Mouse (Mus musculus): ENCODE results near the gene Tmcc1. TPM values are rescaled to one million over a fixed set of nuclear protein-coding genes. Genes with fewer than 3 reads are reported as not detected.
A peak's percentile ranks its signal among the peaks of the same experiment; 100 is the strongest.

Gene Tmcc1
- total RNA-seq, 2 experiments from 2014 or later: 14.7 to 18.3 TPM

DNA sequence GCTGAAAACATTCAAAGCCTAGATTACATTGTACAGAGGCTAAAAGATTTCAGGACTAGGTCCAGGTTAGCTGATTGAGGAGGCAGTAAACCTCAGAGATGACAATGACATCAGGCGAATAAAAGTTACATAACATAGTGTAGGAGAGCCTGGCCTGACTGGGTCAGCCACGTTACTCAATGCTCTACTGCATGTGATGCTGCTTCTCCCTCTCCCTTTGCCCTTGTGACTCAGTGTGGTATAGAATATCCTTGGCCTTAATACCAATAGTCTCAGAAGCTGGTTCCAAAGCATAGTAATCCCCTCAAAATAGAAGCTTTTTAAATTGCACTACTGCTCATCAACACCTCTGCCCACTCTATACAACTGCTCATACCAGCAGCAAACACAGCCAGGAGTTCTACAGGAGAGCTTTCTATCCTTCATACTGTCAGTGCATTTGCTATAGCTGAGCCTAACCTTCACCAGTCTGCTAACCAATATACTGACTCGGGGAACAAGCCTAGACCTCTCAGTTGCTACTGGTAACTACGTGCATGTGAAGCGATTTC lies 155.9 kb downstream of the Tmcc1 start:
- no peak for ATAC-seq (replicated peaks; ENCODE audit: low FRiP score, poor library complexity, severe bottlenecking)

DNA sequence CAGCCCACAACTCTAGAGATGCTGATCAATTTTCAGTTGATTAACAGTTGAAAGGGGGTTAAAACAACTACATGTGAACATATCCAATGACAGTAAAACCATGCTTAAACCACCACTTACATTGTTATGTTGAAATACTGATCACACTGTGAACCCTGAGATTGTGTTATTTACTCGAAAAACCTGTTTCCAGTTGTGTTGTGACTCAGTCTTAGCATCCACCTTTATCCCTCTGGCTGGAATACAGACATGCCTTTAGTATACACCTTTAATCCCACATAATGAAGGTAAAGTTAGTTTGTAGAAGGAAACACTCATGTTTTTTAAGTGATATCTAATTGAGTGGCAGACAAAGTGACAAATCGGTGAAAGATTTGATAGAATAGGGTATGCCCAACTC lies 156.7 kb downstream of the Tmcc1 start:
- ATAC-seq (replicated peaks; ENCODE audit: low FRiP score, poor library complexity, severe bottlenecking): no peak

DNA sequence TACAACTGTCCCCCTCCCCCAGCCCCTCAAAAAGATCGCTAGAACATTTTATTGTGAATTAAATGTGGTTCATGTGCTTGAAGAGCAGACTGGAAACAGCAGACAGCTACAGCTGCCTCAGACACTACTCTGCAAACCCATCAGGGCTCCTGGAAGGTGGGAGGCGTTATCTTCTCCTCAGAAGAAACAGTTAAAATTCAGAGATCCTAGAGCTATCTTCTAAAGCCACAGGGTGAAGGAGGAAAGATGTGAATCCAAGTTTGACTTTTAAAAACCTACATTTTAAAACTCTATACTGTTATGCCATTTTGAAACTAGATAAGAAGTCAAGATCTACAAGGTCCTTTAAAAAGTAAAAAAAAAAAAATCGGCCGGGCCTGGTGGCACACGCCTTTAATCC lies 162.2 kb downstream of the Tmcc1 start:
- ATAC-seq (replicated peaks; ENCODE audit: low FRiP score, poor library complexity, severe bottlenecking): no peak

DNA sequence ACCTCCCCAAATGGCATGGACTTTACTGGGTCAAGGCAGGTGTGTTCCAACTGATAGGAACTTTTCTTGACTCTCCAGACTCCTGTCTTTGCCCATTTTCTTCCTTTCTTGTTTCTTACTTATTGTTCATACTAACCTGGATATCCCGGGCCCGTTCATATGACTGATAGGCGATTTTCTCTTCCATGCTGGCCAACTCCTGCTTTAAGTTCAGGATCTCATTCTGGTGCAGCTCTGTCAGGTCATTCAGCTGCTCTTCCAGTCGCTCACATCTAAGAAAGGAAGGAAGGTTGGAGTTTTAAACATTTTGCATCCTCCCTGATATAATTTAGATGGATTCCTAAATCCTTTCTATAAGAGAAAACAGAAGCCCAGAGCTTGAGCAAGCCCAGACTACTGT lies 168.6 kb downstream of the Tmcc1 start:
- ATAC-seq (replicated peaks; ENCODE audit: low FRiP score, poor library complexity, severe bottlenecking): no peak

DNA sequence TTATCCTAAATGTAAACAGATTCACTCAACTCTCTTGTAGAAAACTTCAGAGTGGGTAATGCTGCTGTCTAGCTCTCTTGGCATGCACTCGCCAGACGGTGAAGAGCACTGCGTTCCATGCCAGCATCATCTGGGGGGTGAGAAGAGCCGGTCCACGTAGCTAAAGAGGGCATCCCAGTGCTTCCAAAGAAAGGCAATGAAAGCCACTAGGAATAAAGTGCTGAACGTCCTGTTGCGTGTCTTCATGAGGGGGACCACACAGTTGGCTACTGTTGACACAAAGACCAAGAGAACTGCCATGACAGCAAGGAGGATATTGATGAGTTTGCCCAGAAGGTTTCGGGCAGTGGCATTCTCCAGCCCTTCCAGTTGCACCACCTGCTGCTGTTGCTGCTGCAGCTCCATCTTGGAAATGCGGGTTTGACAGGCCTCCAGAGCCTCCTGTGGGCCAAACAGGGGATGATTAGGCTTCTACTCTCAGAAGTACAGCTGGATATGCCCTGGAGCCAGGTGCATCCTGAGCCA lies 171.3 kb downstream of the Tmcc1 start:
- ATAC-seq (replicated peaks; ENCODE audit: low FRiP score, poor library complexity, severe bottlenecking): 0 out of 2 replicates have a peak, but pooled peaks have one; percentile 20

DNA sequence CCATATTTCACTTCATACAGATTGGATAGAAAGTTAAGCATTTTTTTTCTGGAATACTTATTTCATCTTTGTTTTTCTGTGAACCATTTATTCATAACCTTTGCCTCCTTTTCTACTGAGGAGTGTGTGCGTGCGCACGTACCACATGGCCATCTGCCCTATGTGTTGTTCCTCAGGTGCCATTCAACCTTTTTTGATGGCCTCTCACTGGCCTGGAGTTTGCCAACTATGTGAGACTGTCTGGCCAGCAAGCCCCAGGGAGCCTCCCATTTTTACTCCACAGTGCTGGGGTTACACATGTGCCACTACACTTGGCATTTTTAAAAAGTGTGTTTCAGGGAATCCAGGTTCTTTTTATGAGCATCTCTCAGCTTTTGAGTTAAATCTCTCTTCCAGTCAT lies 177.4 kb downstream of the Tmcc1 start:
- ATAC-seq (replicated peaks; ENCODE audit: low FRiP score, poor library complexity, severe bottlenecking): no peak

DNA sequence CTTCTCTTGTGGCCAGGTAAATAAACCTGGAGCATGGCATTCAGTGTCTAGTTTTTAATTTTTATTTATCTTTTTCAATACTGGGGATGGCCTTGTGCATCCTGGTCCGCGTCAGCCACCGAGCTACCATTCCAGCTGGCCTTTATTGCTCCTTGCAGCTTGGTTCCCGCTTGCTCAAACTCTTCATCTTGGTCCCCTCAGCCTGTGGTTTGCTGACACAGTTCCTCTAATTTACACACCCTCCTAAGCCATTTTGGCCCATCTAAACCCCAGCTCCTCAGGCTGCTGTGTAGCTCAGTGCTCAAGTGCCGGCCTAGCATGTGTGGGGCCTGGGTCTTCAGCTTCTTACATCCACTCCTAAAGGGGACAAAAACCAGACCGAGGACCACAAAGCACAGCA lies 179.2 kb downstream of the Tmcc1 start:
- ATAC-seq (replicated peaks; ENCODE audit: low FRiP score, poor library complexity, severe bottlenecking): no peak

DNA sequence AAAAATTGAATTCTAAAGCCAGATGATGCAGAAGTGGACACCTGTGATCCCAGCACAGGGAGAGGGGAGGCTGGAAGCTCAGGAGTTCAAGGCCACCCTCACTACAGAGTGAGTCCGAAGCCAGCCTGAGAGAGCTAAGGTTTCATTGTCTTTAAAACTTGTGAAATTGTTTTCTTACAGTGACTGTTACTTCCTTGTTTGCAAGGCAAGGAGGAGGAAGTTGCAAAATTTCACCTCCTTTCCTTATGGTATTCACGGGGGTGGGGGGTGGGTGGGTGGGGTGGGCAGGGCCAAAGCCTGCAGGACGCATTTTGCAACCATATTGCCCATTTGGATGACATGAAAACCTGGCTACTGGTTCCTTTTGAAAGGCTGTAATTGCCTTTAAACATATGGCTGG lies 179.6 kb downstream of the Tmcc1 start:
- ATAC-seq (replicated peaks; ENCODE audit: low FRiP score, poor library complexity, severe bottlenecking): no peak

DNA sequence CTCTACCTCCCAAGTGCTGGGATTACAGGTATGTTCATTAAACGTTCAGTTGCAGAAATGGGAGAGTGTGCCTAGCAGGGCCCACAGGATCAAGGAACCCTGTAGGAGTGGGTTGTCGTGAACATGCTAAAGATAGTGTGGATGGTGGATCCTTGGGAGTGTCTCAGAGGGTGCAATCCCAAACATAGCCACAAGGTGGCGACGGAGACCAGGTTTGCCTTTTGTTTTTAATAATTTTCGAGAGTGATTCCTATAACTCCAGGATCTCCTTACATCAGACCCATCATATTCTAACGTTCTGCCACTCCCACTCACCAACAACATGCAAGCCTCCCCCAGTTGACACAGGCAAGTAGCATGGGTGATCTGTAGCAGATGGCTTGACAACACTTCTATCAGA lies 182.7 kb downstream of the Tmcc1 start:
- ATAC-seq (replicated peaks; ENCODE audit: low FRiP score, poor library complexity, severe bottlenecking): peak; percentile 58

DNA sequence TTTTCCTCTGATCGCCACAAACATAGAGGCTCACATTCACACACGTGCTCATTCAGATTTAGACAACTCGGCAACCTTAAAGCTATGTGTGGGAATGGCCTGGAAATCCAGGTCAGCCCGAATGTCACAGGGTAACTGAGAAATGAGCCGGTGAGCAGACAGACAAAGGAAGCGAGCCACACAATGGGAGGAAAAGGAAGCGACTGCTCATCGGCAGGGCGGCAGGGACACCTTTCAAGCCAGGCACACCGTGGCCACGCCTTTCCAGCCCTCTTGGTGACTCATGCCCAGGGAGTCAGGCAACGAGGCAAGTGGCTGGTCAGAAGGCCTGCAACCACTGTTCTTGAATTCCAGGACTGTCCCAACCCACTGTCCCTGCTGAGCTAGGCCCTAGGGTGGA lies 183.9 kb downstream of the Tmcc1 start:
- ATAC-seq (replicated peaks; ENCODE audit: low FRiP score, poor library complexity, severe bottlenecking): no peak

DNA sequence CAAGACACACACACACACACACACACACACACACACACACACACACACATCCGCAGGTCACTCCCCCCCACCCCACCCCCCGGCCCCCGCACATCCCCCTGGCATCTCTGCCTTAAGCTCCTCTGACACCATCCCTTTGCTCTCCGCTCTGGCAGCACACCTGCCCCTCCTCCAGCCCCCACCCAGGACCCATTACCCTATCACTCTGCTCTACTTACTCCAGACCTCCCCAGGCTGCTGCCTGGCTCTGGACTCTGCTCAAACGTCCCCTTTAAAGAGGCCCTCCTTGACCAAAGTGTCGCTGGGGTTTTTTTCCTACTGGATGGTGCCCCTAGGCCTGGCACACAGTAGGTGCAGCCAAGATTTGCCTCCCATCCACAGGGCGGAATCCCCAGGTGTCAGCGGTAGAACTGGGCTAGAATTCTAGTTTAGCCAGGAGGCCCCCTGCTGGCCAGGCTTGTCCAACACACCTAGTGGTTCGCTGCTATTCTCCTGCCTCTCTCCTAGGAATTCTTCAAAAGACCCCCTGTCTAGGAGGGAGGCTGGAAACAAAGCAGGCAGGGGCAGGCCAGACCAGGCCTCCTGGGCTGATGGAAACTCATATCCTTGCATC lies 185.6 kb downstream of the Tmcc1 start:
- 0 out of 2 replicates have a peak, but pooled peaks have one; percentile 61 for ATAC-seq (replicated peaks; ENCODE audit: low FRiP score, poor library complexity, severe bottlenecking)

DNA sequence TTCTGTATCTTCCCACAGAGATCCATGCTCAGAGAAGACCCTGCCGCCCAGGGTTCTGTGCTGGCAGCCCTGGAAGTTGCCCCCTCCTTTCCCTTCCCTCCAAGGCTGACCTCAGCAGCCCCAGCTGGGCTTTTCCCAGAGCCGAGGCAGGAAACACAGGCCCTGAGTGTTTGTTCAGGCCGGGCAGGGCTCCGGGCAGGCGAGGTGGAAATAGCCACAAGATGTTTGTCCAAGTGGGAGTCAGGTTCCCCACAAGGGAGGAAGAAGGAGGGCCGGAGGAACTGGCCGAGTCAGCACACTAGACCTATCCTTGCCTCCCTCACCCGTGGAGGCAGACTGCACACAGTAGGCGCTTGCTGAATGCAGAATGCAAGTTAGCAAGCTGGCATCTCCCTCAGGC lies 186.6 kb downstream of the Tmcc1 start:
- ATAC-seq (replicated peaks; ENCODE audit: low FRiP score, poor library complexity, severe bottlenecking): no peak

DNA sequence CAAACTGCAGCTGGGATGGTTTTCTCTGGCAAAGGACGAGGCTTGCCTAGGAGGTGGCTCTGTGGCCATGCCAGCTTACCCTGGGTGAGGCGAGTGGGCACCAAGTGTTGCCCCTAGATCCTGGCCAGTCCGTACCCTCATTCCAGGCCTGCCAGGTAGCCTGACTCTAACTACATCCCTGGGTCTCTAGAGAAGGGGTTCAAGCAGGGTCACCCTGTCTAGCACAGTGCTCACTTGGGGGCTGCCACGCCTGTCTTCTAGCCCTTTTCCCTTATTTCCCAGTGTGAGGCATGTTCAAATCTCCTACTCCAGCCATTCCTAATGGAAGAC lies 187.4 kb downstream of the Tmcc1 start:
- no peak for ATAC-seq (replicated peaks; ENCODE audit: low FRiP score, poor library complexity, severe bottlenecking)

DNA sequence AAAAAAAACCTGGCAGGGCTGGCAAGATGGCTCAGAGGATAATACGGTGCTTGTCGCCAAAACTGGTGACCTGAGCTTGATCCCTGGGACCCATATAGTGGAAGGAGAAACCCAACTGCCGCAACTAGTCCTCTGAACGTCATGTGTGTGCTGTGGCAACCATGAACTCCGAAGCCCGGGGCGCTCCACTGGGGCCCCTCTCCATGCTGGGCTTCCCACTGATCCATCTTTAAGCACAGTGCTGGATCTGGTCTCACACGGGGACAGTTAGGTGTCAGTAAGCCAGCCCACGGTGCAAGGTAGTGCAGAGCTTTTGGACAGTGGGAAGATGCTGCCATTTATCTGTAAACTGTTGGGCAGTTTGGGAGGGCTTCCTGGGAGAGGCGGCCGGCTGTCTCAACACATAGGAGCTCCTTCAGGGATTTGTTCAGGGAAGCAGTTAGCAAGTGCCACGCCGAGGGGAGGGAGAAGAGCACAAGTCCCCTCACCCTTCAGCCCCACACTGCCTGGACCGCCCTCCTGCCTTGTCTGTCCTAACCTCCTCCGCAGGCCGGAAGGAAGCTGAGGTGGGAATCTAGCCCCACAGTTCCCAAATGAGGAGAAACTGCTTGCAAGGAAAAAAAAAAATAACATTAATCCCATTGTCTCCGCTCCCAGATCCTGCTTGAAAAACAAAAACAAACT lies 187.9 kb downstream of the Tmcc1 start:
- no peak for ATAC-seq (replicated peaks; ENCODE audit: low FRiP score, poor library complexity, severe bottlenecking)

DNA sequence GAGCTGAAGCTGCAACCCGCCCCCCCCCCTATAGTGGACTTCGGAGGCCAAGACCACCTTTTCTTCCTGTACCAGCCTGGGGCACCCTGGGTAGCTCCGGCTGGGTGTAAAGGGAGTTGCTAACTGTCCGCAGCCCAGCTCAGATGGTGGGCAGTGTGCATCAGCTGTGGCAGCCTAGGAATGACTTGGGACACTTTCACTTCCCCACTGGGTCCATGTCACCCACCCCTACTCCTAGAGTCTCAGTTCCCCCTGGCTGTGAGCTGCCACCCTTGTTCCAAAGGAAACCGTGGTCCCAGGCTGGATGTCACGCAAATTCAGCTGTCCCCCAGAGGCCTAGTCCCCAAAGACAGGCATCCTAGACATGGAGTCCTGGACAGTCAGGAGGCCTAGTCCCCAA lies 188.6 kb downstream of the Tmcc1 start:
- ATAC-seq (replicated peaks; ENCODE audit: low FRiP score, poor library complexity, severe bottlenecking): no peak

DNA sequence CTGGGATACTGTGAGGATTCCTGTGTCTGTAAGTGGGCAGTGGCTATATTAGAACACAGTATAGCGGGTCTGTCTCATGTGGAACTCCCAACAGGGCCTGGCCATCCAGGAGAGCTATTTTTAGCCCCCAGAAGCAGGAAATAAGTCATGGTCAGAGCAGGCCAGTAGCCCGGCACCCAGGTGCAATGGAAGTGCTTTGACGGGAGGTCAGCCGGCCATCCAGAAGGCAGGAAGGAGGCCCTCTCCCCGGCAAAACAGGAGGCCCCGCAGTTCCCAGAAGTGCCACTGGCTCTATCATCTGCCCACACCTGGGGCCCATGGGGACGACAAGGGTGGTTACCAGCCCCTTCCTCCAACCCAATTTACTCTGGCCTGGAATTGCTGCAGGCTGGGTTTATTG lies 189.2 kb downstream of the Tmcc1 start:
- no peak for ATAC-seq (replicated peaks; ENCODE audit: low FRiP score, poor library complexity, severe bottlenecking)

DNA sequence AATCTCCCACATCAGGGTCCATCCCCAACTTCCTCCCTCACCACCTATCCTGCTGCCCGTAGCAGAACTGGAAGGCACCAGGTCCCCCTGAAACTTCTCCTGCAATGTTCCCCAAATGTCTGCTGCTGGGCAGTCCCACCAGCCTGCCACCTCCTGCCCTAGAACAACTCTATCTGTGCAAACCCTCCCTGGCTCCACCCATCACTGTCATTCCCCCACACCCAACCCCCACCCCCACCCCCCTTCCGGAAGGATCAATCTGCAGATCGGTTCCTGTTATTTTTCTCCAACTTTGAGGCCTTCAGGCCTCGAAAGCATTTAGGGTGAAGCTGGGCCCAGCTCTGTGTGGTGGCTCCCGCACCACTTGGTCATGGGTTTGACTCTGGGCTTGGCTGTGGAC lies 189.8 kb downstream of the Tmcc1 start:
- no peak for ATAC-seq (replicated peaks; ENCODE audit: low FRiP score, poor library complexity, severe bottlenecking)

DNA sequence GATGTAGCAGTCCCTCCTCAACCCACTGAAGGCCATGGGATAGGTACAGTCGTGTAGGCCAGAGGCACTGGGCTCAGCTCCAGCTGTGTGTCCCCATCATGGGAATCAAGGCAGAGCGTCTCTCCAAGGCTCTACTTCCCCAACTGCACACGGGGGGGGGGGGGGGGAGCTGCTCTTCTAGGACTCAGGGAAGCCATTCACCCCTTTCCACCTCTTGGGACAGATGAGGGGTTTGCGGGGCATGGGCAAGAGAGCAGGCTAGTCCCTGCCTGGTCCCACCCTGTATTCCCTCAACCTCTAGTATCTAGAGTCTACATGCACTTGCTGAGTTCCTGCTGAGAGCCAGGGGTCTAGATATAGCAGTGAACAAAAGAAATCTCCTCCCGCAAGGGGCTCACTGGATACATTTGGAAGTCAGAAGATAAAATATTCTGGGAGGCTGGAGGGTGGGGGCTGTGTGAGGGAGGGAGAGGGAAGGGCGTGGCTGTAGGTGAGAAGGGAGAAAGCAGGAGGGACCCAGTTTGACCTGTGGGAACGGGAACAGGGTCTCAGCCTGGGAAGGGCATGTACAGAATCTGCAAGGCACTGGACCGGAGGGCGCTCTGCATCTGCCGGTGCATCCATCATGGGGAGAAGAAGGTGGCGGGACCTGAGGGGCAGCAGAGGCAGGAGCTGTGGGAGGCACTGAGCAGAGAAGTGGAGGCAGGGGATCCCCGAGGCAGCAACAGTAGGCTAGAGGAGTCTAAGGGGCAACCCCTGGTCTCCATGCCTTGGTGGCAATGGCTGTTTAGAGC lies 190.8 kb downstream of the Tmcc1 start:
- ATAC-seq (replicated peaks; ENCODE audit: low FRiP score, poor library complexity, severe bottlenecking): no peak

DNA sequence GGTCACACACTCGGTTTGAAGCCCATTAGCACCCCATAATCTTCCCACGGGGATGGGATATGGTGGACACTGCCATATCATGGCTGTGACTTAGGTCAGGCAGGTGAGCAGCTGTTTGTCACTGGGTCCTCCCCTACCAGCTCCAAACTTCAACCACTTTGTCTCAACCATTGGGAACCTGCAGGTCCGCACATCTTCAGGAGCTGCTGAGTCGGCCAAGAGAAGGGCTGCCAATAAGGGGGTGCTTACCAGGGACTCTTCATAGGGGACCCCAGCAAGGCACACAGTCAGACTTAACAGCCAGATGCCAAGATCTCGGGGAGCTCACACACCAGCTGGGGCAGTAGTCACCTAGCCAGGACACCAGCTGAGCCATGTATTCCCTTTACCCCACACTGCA lies 192.4 kb downstream of the Tmcc1 start:
- ATAC-seq (replicated peaks; ENCODE audit: low FRiP score, poor library complexity, severe bottlenecking): no peak

DNA sequence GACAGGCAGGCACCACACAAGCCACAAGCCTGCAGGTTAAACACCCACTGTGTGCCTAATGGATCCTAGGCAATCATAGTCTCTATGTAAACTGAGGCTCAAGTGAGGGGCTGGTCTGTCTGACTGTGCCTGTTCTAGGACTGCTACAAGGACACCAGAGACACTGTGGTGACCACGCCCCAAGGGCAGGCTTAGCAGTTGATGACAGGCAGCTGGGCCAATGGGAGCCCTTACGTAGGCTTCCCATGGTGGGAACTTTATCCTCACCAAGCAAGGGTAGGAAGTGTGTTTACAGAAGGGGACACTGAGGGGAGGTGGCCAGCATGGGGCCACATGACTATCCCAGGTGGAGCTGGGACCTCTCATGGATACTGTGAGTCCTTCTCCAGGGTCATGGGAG lies 194.1 kb downstream of the Tmcc1 start:
- ATAC-seq (replicated peaks; ENCODE audit: low FRiP score, poor library complexity, severe bottlenecking): no peak

DNA sequence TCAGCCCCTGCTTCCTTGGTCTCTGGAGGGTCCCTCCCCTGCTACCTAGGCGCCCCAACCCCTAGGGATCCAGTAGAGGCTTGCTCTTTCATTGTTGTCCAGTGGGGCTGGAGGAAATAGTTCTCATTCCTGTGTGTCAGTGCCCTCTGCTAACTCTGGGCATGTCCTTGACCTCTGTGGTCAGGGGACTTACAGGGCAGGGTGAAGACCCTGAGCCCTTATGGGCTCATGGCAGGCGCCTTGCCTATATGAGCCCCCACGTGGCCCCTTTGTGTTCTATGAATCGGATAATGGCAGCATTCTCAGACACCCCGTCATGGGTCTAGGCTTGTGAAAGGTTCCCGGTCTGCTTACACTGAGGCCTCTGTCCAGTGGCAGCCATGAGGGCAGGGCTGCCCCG lies 194.5 kb downstream of the Tmcc1 start:
- no peak for ATAC-seq (replicated peaks; ENCODE audit: low FRiP score, poor library complexity, severe bottlenecking)

Measured in erythroblast, adult 5-6 weeks (primary cell).